Mouse (Mus musculus): Measurements from ENCODE around the gene Trpm3.

GRCm38 (mm10) chr19:22336278-22336677 is 197.4 kb downstream of the Trpm3 start:
- TF ChIP-seq CTCF (IDR thresholded peaks at IDR 0.05; ENCODE audit: borderline replicate concordance, insufficient read depth, low read depth, low read length) (no peak), POLR2A (IDR thresholded peaks at IDR 0.05; ENCODE audit: borderline replicate concordance, insufficient read depth, low read length) (no peak)

Data from cerebellum, adult 2 months (tissue).